Mouse (Mus musculus): ENCODE data around the gene Tfpt. TPM values are rescaled to one million over a fixed set of nuclear protein-coding genes. Genes with fewer than 3 reads are reported as not detected.
A peak's percentile ranks its signal among the peaks of the same experiment; 100 is the strongest.

Tfpt gene
- 30.0 and 31.9 TPM in 2 replicates for polyA plus RNA-seq (2014; fragmentation: Nextera tagmentation; extraction: Ambion mirVana)

DNA sequence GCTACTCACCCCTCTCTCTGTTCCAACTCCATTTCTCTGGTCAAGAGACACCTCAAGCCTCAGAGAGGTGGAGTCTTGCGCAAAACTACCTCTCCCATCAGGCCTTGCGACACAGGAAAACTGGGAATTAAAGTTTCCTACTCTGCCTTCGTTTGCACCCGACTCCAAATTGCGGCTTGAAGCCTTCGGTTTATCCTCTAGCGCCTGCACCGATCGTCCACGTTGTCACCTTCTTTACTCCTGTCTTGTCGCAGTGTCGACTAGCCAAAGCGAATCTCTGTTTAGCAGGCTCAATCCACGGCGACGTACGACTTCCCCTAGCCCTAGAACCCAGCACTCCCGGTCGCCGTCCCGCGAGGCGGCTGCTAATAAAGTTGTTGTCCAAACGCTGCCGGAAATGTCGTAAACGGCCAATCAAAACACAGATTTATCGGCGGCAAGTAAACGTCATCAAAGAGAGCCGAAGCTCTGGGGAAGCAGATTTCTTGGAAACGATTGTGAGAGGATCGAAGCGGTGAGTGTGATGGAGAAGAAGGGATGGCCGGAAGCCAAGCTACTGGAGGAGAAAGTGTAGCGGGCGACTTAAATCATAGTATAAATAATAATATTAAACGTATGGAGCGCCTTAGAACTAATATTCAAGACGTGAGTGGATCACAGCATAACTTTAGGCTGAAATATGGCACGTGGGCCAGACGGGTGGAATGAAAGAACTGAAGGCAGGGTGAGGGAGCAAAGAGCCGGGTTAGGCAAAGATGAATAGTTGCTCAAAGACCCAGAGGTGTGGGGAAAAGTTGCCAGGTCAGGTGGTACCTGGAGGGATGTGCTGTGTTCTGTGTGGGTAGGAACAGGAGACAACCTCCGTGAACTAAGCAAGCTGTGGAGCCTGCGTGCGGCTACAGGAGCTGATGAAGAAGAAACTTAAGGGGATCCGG lies at the start of gene Tfpt, which contains the start of gene Prpf31:
Gene Tfpt, minus strand, starts transcription at position 387 of the 935 bp plus-strand sequence.
Gene Prpf31, plus strand, starts transcription at position 443 of the 935 bp plus-strand sequence.
- H3K27ac ChIP-seq (ENCODE audit: low read depth, low read length), result no peak within 1 kb of the TSS
- peaks cover 2% of the 10 kb centered on the region; the same call in 1 of the 2 replicates for H3K36me3 ChIP-seq (ENCODE audit: control insufficient read depth, insufficient read depth, low read length)
- ATAC-seq (replicated peaks; ENCODE audit: low FRiP score) (peak; percentile 88), DNase-seq (ENCODE audit: low spot score) (peak; percentile 93)
- no peaks in the 10 kb centered on the region for H3K27me3 ChIP-seq (ENCODE audit: control insufficient read depth, insufficient read depth, low read length)
- peak within 1 kb of the TSS; percentile 79 for H3K9ac ChIP-seq (ENCODE audit: low read length)
- H3K4me1 ChIP-seq (replicated peaks; ENCODE audit: control insufficient read depth, insufficient read depth, low read length), result peaks cover 7% of the 10 kb centered on the region; the same call in 1 of the 2 replicates
- H3K4me2 ChIP-seq (ENCODE audit: low read depth, low read length, severe bottlenecking), result peak within 1 kb of the TSS; percentile 90
- no peaks in the 10 kb centered on the region for H3K9me3 ChIP-seq (ENCODE audit: control insufficient read depth, low read length)
- peak within 1 kb of the TSS; percentile 71 for H3K4me3 ChIP-seq (ENCODE audit: low read depth, low read length)
- 2% methylated on average over 47 of the region's 47 CpGs for WGBS

GRCm38 (mm10) chr7:3677342-3677741 lies 47.6 kb upstream of the Tfpt start, which contains the start of gene Tmc4:
TSS of gene Tmc4 (minus strand) at chr7:3677553.
- Histone ChIP-seq H3K4me1 (replicated peaks; ENCODE audit: control insufficient read depth, insufficient read depth, low read length) (no peaks in the 10 kb centered on the region), H3K36me3 (ENCODE audit: control insufficient read depth, insufficient read depth, low read length) (no peaks in the 10 kb centered on the region), H3K4me3 (ENCODE audit: low read depth, low read length) (no peak within 1 kb of the TSS), H3K9me3 (ENCODE audit: control insufficient read depth, low read length) (no peaks in the 10 kb centered on the region), H3K27ac (ENCODE audit: low read depth, low read length) (no peak within 1 kb of the TSS), H3K27me3 (ENCODE audit: control insufficient read depth, insufficient read depth, low read length) (no peaks in the 10 kb centered on the region), H3K9ac (ENCODE audit: low read length) (no peak within 1 kb of the TSS), H3K4me2 (ENCODE audit: low read depth, low read length, severe bottlenecking) (no peak within 1 kb of the TSS)
- WGBS, result 56% methylated on average over 9 of the region's 9 CpGs
- DNase-seq (ENCODE audit: low spot score), result no peak
- no peak for ATAC-seq (replicated peaks; ENCODE audit: low FRiP score)

- no peak overlapping the region for H3K4me3 ChIP-seq (ENCODE audit: low read depth, low read length)
- H3K27me3 ChIP-seq (ENCODE audit: control insufficient read depth, insufficient read depth, low read length), result no peaks in the 10 kb centered on the region
- no peak overlapping the region for H3K27ac ChIP-seq (ENCODE audit: low read depth, low read length)
- no peaks in the 10 kb centered on the region for H3K4me1 ChIP-seq (replicated peaks; ENCODE audit: control insufficient read depth, insufficient read depth, low read length)
- H3K4me2 ChIP-seq (ENCODE audit: low read depth, low read length, severe bottlenecking), result no peak overlapping the region
- H3K36me3 ChIP-seq (ENCODE audit: control insufficient read depth, insufficient read depth, low read length), result no peaks in the 10 kb centered on the region
- no peak for DNase-seq (ENCODE audit: low spot score)
- ATAC-seq (replicated peaks; ENCODE audit: low FRiP score), result no peak
- no peak overlapping the region for H3K9ac ChIP-seq (ENCODE audit: low read length)
- no peaks in the 10 kb centered on the region for H3K9me3 ChIP-seq (ENCODE audit: control insufficient read depth, low read length)
- 90% methylated on average over 12 of the region's 12 CpGs for WGBS
Observed at GRCm38 (mm10) chr7:3676371-3676770, 46.6 kb upstream of the Tfpt start.

DNA sequence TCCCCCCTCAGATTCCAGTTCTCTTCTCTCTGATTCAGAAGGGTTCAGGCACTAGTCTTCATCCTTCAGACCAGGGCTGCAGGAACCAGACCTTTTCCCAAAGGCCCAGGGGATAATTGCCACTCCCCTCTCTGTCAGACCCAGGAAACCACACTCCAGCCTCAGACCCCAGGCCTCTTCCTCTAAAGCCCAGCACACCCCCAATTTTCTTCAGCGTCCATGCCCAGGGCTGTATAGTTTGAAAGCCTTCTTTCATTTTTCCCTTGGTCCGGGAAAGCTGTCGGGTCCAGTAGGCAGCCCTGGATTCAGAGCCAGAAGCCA lies 45.5 kb upstream of the Tfpt start:
- no peak overlapping the region for H3K4me2 ChIP-seq (ENCODE audit: low read depth, low read length, severe bottlenecking)
- no peaks in the 10 kb centered on the region for H3K27me3 ChIP-seq (ENCODE audit: control insufficient read depth, insufficient read depth, low read length)
- DNase-seq (ENCODE audit: low spot score) (no peak), ATAC-seq (replicated peaks; ENCODE audit: low FRiP score) (no peak)
- H3K9me3 ChIP-seq (ENCODE audit: control insufficient read depth, low read length), result no peaks in the 10 kb centered on the region
- WGBS, result 79% methylated on average over 3 of the region's 3 CpGs
- H3K9ac ChIP-seq (ENCODE audit: low read length), result no peak overlapping the region
- no peak overlapping the region for H3K4me3 ChIP-seq (ENCODE audit: low read depth, low read length)
- H3K27ac ChIP-seq (ENCODE audit: low read depth, low read length), result no peak overlapping the region
- H3K36me3 ChIP-seq (ENCODE audit: control insufficient read depth, insufficient read depth, low read length), result no peaks in the 10 kb centered on the region
- H3K4me1 ChIP-seq (replicated peaks; ENCODE audit: control insufficient read depth, insufficient read depth, low read length), result no peaks in the 10 kb centered on the region

DNA sequence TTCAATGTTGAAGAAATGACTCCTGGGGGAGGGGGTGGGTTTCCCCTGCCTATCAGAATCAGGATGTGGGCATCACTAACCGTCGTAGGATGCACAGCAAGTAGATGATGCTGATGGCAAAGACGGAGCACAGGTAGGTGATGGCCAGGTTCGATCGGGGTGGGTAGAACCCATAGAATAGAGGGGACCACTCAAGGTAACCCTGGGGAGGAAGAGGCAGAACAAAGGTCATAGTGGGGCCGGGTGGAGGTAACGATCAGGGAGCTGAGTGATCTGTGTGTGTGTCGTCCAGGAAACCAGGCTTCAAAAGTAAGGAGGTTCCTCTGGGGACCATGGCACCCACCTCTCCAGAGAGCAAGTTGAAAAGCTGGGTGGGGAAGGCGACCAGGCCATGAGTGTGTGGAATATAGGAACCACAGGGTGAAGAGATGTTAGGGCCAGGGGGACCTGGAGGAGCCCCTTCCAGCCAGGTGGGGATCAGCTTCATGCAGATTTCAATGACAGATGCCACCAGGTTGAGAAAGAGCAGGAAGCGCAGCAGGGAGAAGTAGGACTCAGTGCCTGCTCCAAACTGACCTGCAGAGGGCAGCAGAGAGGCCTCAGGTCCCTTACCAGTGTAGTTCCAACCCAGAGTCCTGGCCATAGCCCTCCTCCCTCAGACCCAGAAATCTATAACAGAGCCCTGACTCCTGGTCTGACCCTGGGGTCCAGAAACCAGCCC lies 44.9 kb upstream of the Tfpt start:
- H3K27me3 ChIP-seq (ENCODE audit: control insufficient read depth, insufficient read depth, low read length), result no peaks in the 10 kb centered on the region
- no peak overlapping the region for H3K4me2 ChIP-seq (ENCODE audit: low read depth, low read length, severe bottlenecking)
- no peaks in the 10 kb centered on the region for H3K9me3 ChIP-seq (ENCODE audit: control insufficient read depth, low read length)
- peak; percentile 87 for DNase-seq (ENCODE audit: low spot score)
- no peaks in the 10 kb centered on the region for H3K4me1 ChIP-seq (replicated peaks; ENCODE audit: control insufficient read depth, insufficient read depth, low read length)
- no peak overlapping the region for H3K9ac ChIP-seq (ENCODE audit: low read length)
- no peak overlapping the region for H3K27ac ChIP-seq (ENCODE audit: low read depth, low read length)
- ATAC-seq (replicated peaks; ENCODE audit: low FRiP score), result peak; percentile 90
- no peaks in the 10 kb centered on the region for H3K36me3 ChIP-seq (ENCODE audit: control insufficient read depth, insufficient read depth, low read length)
- 69% methylated on average over 10 of the region's 10 CpGs for WGBS
- H3K4me3 ChIP-seq (ENCODE audit: low read depth, low read length), result no peak overlapping the region

GRCm38 (mm10) chr7:3666921-3667391 lies 37.2 kb upstream of the Tfpt start:
- 17% methylated on average over 14 of the region's 14 CpGs for WGBS
- ATAC-seq (replicated peaks; ENCODE audit: low FRiP score) (no peak), DNase-seq (ENCODE audit: low spot score) (no peak)
- Histone ChIP-seq H3K27ac (ENCODE audit: low read depth, low read length) (no peak overlapping the region), H3K4me1 (replicated peaks; ENCODE audit: control insufficient read depth, insufficient read depth, low read length) (peaks cover 16% of the 10 kb centered on the region), H3K27me3 (ENCODE audit: control insufficient read depth, insufficient read depth, low read length) (no peaks in the 10 kb centered on the region), H3K4me3 (ENCODE audit: low read depth, low read length) (no peak overlapping the region), H3K9me3 (ENCODE audit: control insufficient read depth, low read length) (no peaks in the 10 kb centered on the region), H3K9ac (ENCODE audit: low read length) (peak overlapping the region; percentile 1; the same call in 1 of the 2 replicates), H3K36me3 (ENCODE audit: control insufficient read depth, insufficient read depth, low read length) (peaks cover 2% of the 10 kb centered on the region; the same call in 1 of the 2 replicates), H3K4me2 (ENCODE audit: low read depth, low read length, severe bottlenecking) (no peak overlapping the region)

DNA sequence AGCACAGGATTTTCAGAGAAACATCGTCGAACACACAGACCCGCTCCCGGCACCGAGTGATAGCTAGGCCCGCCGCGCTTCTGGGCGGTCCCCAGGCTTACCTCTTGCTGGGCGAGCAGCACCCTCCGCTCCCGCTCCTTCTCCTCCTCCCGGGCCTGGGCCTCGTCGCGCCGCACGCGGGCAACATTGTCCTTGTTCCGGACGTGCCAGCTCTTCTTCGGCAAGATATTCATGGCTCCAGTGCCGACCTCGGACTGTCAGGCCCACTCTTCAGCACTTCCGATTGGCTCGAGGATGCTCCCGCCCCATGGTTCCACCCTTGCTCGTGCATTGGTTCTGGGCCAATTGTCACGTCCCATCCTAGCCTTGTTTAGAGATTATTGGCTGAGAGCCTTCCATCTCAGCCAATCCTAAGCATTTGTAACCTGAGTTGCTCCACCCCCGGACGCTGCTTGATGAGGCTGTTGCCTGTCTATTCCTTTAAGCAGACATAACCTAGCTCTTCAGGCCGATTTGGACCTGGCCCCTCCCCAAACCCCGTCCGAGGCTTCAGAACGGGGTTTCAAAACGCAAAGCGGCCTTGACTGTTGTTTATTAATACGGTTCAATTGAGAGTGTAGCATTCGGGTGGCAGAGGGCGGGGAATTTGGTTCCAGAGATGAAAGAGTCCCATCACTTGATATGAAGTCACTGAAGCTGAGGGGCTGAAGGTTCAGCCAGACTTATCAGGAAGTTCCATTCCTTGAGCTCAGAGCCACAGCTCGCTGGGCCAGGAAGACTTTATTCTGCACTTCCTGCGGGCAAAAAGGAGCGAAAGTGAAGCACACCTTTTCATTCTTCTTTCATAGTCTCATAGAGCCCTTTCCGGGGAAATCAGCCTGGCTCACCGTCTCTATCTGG lies 35.7 kb upstream of the Tfpt start, which contains the start of gene Leng1:
Gene Leng1, minus strand, starts transcription at position 626 of the 900 bp plus-strand sequence.
- 5% methylated on average over 45 of the region's 45 CpGs for WGBS
- Histone ChIP-seq H3K4me2 (ENCODE audit: low read depth, low read length, severe bottlenecking) (peak within 1 kb of the TSS; percentile 79), H3K4me1 (replicated peaks; ENCODE audit: control insufficient read depth, insufficient read depth, low read length) (peaks cover 16% of the 10 kb centered on the region), H3K9me3 (ENCODE audit: control insufficient read depth, low read length) (no peaks in the 10 kb centered on the region), H3K27me3 (ENCODE audit: control insufficient read depth, insufficient read depth, low read length) (no peaks in the 10 kb centered on the region), H3K4me3 (ENCODE audit: low read depth, low read length) (peak within 1 kb of the TSS; percentile 69), H3K9ac (ENCODE audit: low read length) (peak within 1 kb of the TSS; percentile 79), H3K36me3 (ENCODE audit: control insufficient read depth, insufficient read depth, low read length) (peaks cover 11% of the 10 kb centered on the region), H3K27ac (ENCODE audit: low read depth, low read length) (peak within 1 kb of the TSS; percentile 73)
- ATAC-seq (replicated peaks; ENCODE audit: low FRiP score) (peak; percentile 99), DNase-seq (ENCODE audit: low spot score) (peak; percentile 94)

All from forebrain, embryonic 11.5 days (tissue).